Mouse (Mus musculus) spleen, adult 10 weeks (tissue): Measurements from ENCODE around the gene Olfr1383. TPM values are rescaled to one million over a fixed set of nuclear protein-coding genes. Genes with fewer than 3 reads are reported as not detected.

Source experiments
- polyA plus RNA-seq: library from polyadenylated mRNA; stranded (reverse); fragments of 350-450 nt; fragmentation: Illumina TruSeq; extraction: RNeasy Lipid Tissue Mini Kit (QIAGEN cat#74804); gene quantifications from one replicate; pipeline ENCODE4 v1.2.3, GENCODE M21; 2015; ENCODE audit warnings: low replicate concordance; ENCODE audit not compliant: insufficient read depth

Gene Olfr1383
- polyA plus RNA-seq, result not detected

GRCm38 (mm10) chr11:49519348-49519747, at the start of gene Olfr1383:
TSS of gene Olfr1383 (plus strand) at chr11:49519648.

GRCm38 (mm10) chr11:49488770-49489169, 30.7 kb upstream of the Olfr1383 start, which contains the start of gene Olfr1385:
TSS of gene Olfr1385 (plus strand) at chr11:49489070.

GRCm38 (mm10) chr11:49527947-49528346, 8.5 kb downstream of the Olfr1383 start, which contains the start of gene Olfr1382:
TSS of gene Olfr1382 (plus strand) at chr11:49528247.

GRCm38 (mm10) chr11:49543149-49543548, 23.7 kb downstream of the Olfr1383 start, which contains the start of gene Olfr1381:
TSS of gene Olfr1381 (plus strand) at chr11:49543449.

GRCm38 (mm10) chr11:49556578-49556977, 37.1 kb downstream of the Olfr1383 start, which contains the start of gene Olfr1380:
TSS of gene Olfr1380 (plus strand) at chr11:49556878.

Other genes starting within 250 kb of the Olfr1383 start
- 0.17 TPM for gene Olfr1393, start 241.3 kb upstream of the Olfr1383 start, polyA plus RNA-seq
- 0.17 TPM for gene Olfr1392, start 234.4 kb upstream of the Olfr1383 start, polyA plus RNA-seq
- not detected for gene Olfr10, start 214.9 kb upstream of the Olfr1383 start, polyA plus RNA-seq
- gene Olfr1391, start 196.9 kb upstream of the Olfr1383 start, polyA plus RNA-seq, result not detected
- gene Olfr1390, start 184.5 kb upstream of the Olfr1383 start, polyA plus RNA-seq, result not detected
- gene Olfr1389, start 96.6 kb upstream of the Olfr1383 start, polyA plus RNA-seq, result not detected
- gene Olfr1388, start 83.0 kb upstream of the Olfr1383 start, polyA plus RNA-seq, result 0.43 TPM
- gene Olfr1387, start 64.3 kb upstream of the Olfr1383 start, polyA plus RNA-seq, result not detected
- not detected for gene Olfr1386, start 54.6 kb upstream of the Olfr1383 start, polyA plus RNA-seq
- gene Olfr1385, start 30.6 kb upstream of the Olfr1383 start, polyA plus RNA-seq, result not detected
- not detected for gene Olfr1384, start 12.9 kb upstream of the Olfr1383 start, polyA plus RNA-seq
- not detected for gene Olfr1382, start 8.6 kb downstream of the Olfr1383 start, polyA plus RNA-seq
- not detected for gene Olfr1381, start 23.8 kb downstream of the Olfr1383 start, polyA plus RNA-seq
- not detected for gene Olfr1380, start 37.2 kb downstream of the Olfr1383 start, polyA plus RNA-seq
- 3.9 TPM for gene Flt4, start 89.6 kb downstream of the Olfr1383 start, polyA plus RNA-seq
- gene Scgb3a1, start 144.0 kb downstream of the Olfr1383 start, polyA plus RNA-seq, result not detected
- 109 TPM for gene Cnot6, start 193.1 kb downstream of the Olfr1383 start, polyA plus RNA-seq